Mouse (Mus musculus) cerebellum, postnatal 10 days (tissue): ENCODE measurements around the gene Car4.

Experiments
- DNase-seq, 2 experiments: peaks; one replicate each; pipeline ENCODE4 v3.0.0; 2021; ENCODE audit warnings: mixed read lengths in 2 of 2

Car4 gene

GRCm38 (mm10) chr11:84959181-84959580, 1.6 kb downstream of the Car4 start:
- DNase-seq, result no peak

GRCm38 (mm10) chr11:84959701-84960181, 2.2 kb downstream of the Car4 start:
- peak; percentile 47 to 55 for DNase-seq

- no peak for DNase-seq
These were observed 2.7 kb downstream of the Car4 start for GRCm38 (mm10) chr11:84960291-84960690.

DNA sequence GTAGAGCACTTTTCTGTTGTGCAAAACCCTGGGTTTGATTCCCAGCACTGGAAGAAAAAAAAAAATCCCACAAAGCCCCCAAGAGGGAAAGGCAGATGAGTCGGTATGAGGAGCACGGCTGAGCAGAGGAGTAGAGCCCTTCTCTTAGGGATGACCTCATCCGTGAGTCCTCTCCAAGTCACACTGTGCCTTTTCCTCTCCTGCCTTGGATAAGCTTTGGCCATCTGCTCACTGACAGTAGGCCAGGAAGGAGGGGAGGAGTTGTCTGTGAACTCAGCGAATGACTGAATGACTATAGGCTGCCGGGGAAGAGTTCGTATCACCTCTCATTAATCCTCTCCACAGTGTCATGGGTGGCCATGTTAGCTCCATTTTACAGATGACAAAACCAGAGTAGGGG, 3.2 kb downstream of the Car4 start:
- peak; percentile 84 to 87 for DNase-seq

- no peak for DNase-seq
These were observed 4.0 kb downstream of the Car4 start for GRCm38 (mm10) chr11:84961571-84961970.

- DNase-seq, result no peak
These were observed 5.0 kb downstream of the Car4 start for GRCm38 (mm10) chr11:84962536-84962935.

GRCm38 (mm10) chr11:84963556-84963955, 6.0 kb downstream of the Car4 start:
- no peak for DNase-seq

- DNase-seq, result no peak
These were observed 9.1 kb downstream of the Car4 start for GRCm38 (mm10) chr11:84966696-84967095.

GRCm38 (mm10) chr11:84967113-84967512, 9.5 kb downstream of the Car4 start:
- no peak for DNase-seq

DNA sequence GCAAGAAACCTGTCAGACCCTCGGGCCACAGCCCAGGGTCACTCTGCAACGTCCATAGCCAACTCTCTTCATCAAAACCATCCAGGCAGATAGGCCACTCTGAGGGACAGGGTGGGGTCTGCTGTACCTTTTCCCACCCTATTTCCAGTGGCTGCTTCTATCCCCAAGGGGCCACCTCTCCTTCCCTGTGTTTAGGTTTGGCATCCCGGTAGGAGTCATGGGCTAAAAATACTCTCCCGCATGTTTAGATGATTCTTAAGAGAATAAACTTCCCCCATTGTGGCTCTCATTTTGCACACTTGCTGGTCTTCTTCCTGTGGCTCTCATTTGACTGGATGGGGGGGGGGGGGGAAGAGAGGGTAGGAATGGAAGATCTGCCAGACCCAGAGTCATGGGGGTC, 10.7 kb downstream of the Car4 start:
- DNase-seq, result no peak

- peak; percentile 47 to 54 for DNase-seq
These were observed 11.2 kb downstream of the Car4 start for GRCm38 (mm10) chr11:84968775-84969174.

GRCm38 (mm10) chr11:84972067-84972466, 14.5 kb downstream of the Car4 start:
- DNase-seq, result peak; percentile 58 to 59

GRCm38 (mm10) chr11:84973661-84974060, 16.1 kb downstream of the Car4 start:
- no peak for DNase-seq

DNA sequence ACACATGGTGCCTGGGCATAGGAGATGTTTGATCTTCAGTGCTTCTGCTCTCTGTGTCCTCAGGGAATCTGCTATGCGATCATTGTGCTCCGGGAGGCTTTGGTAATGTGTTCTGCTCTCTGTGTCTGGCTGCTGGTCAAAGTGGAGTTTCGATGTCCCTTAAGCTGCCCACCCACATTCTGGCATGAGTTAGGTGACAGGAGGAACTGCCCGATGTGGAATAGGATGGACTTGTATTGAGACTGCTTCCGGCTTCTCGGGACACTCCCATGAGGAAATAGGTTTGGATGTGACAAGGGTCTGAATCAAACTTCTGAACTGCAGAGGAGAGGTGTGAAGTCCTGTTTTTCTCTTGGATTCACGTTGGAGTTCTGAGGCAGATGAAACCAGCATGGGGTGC, 17.0 kb downstream of the Car4 start:
- DNase-seq, result no peak

DNA sequence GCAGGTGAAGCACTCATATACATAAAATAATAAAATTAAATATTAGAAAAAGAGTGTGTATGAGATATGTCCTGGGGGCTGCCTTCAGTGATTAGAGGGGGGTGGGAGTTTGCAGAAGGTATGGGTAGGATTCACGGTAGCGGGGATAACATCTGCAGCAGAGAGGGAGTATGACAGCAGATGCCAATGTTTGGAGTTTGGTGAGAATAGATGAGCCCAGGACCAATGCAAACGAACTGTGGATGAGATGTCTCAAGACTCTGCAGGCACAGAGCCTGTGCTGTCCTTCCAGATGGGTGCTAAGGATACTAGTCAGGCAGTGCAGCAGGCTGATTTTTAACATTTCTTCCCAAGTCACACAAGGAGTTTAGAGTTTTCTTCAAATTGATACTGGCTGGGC, 19.1 kb downstream of the Car4 start:
- DNase-seq, result no peak

DNA sequence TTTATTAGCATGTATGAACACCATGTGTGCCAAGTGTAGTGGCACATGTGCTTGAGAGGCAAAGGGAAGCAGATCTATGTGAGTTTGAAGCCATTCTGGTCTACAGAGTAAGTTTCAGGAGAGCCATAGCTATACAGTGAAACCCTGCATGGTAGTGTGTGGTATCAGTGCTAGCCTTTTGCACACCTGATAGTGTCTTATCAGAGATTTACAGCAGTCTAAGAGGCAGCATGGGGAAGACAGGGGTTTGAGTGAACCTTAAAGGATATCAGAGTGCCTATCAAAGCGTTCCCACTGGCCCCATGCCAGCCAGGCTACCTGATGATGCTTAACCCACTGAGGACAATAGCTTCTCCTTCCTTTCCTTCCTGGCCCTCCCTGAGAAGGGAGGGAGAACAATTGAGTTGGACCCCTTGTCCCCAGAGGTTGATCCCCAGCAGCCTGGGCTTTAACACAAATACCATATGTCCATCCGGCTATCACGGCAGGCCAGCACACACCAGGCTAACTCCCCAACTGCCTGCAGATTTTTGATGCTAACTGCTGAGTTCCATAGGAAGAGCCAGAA, 19.9 kb downstream of the Car4 start:
- DNase-seq, result no peak

DNA sequence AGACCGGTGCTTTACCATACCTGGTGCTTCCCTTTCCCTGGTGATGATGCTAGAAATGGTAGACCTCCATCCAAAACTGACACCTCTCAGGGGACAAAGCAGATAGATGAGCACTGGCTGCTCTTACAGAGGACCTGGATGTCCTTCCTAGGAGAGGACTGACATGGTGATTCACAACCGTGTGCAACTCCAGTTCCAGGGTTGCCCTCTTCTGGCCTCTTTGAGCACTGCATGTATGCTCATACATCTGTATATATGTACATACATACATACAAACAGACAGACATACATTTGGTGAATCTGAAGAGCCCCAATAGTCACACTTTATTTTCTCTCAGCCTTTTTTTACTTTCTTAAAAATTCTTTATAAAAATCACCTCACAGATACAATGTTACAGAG, 20.5 kb downstream of the Car4 start:
- peak; percentile 84 to 87 for DNase-seq

DNA sequence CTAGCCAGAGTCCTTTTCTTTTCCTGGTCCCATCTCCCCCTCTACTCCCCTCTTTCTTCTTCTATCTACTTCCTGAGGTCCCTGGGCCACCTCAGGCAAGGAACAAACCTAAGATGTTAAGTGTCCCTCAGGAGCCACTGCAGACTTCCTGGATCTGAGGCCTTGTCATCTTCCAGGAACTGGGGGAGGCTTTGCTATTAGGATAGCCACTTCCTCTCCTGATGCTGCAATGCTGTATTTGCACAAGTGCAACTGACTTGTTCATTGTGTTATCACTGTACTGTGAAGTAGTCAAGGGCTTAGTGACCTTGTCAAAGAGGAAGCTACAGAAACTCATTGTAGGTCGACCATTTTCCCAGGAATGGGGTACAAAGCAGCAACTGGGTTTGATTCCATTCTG, 21.8 kb downstream of the Car4 start:
- DNase-seq, result no peak

- DNase-seq, result no peak
These were observed 23.1 kb downstream of the Car4 start for GRCm38 (mm10) chr11:84980697-84981096.

GRCm38 (mm10) chr11:84985421-84985820, 27.8 kb downstream of the Car4 start:
- no peak for DNase-seq

DNA sequence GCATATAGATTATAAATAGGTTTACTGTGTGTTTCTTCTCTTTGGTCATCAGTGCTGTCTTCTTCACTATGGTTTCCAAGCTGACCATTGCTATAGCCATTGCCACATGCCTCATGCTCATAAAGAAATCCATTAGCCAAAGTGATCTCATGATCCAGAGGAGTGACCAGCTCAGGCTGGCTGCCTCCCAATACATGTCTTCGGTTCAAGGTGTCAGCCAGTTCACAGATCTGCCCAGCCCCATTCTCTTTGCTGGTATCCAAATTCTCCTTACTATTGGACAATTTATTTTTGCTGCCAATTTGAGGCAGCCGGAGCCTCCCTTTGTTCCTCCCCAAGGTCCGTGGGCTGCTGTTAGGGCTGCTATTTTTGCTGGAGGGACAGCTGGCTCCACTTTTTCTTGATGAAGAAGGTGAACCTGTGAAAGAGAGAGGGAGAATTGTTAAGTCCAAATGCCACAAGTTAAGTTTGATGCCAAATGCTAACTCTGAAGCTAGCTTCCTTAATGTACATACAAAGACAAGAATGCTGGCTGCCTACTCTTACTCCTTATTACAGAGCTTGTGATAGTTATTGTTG, 30.8 kb downstream of the Car4 start:
- DNase-seq, result no peak

DNA sequence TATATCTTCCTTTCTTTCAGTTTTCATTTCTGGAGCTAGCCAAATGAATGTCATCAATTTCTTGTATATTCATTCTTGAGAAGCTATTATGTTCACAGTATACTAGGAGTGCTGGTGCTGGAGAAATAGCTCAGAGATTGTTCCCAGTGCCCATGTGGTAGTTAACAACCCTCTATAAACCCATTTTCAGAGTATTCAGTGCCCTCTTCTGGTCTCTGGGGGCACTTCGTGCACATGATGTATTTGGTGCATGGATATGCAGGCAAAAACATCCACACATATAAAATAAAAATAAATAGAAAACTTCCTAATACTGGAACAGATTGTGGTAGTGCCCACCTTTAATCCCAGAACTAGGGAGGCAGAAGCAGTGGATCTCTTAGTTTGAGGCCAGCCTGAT, 35.4 kb downstream of the Car4 start:
- DNase-seq, result no peak

- DNase-seq, result peak in 1 of 2 experiments; percentile 19
These were observed 37.7 kb downstream of the Car4 start for GRCm38 (mm10) chr11:84995241-84995640.

GRCm38 (mm10) chr11:85003566-85003965, 46.0 kb downstream of the Car4 start:
- DNase-seq, result no peak

DNA sequence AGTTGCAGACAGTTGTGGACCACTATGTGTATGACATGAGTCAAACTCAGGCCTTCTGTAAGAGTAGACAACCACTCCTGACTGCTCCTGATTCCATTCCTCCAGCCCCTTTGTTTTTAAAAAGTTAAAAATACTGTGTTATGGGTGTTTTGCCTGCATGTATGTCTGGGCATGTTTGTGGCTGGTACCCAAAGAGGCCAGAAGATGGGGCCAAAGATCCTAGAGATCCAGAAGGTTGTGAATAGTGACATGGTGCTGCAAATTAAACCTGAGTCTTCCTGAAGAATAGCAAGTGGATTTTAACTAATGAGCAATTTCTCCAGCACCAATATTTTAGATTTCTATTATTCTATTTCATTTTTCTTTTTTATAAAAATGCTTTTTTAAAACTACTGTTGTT, 55.5 kb downstream of the Car4 start:
- DNase-seq, result peak in 1 of 2 experiments; percentile 5
